Mouse (Mus musculus): ENCODE data around the gene Kcnn1. TPM values are rescaled to one million over a fixed set of nuclear protein-coding genes. Genes with fewer than 3 reads are reported as not detected.

Kcnn1 gene
- polyA plus RNA-seq, 1 experiment from 2014 or later = 19.0 TPM

GRCm38 (mm10) chr8:70891356-70891755 lies 28.3 kb upstream of the Kcnn1 start:
- Histone ChIP-seq H3K36me3 (replicated peaks) (peaks cover 19% of the 10 kb centered on the region), H3K27me3 (replicated peaks) (peaks cover 54% of the 10 kb centered on the region), H3K4me1 (peaks cover 19% of the 10 kb centered on the region), H3K4me3 (no peak overlapping the region), H3K9me3 (no peaks in the 10 kb centered on the region), H3K4me2 (no peak overlapping the region), H3K27ac (no peak overlapping the region), H3K9ac (no peak overlapping the region)
- 14% methylated on average over 21 of the region's 21 CpGs for WGBS
- no peak for ATAC-seq (replicated peaks)

DNA sequence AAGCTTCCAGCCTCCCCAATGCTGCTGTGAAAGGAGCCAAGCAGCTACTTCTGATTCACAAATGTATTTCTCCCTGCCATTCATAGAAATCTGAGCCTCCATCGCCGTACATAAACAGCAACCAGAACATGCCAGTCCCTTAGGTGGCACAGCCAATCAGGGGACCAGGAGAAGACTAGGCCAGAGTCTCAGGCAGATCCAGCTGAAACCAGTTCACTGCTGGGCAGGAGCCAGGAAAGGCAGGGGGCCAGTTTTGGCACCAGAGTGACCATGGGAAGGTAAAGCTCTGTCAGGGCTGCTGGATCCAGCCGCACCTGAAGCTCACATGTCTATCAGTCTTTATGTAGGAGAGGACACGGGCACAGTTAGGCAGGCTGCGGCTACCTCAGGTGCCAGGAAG lies 27.6 kb upstream of the Kcnn1 start:
- Histone ChIP-seq H3K27ac (no peak overlapping the region), H3K4me3 (no peak overlapping the region), H3K9me3 (no peaks in the 10 kb centered on the region), H3K4me2 (no peak overlapping the region), H3K27me3 (replicated peaks) (peaks cover 54% of the 10 kb centered on the region), H3K9ac (no peak overlapping the region), H3K4me1 (peaks cover 12% of the 10 kb centered on the region), H3K36me3 (replicated peaks) (peaks cover 19% of the 10 kb centered on the region)
- ATAC-seq (replicated peaks) = no peak
- WGBS = 89% methylated on average over 5 of the region's 5 CpGs

DNA sequence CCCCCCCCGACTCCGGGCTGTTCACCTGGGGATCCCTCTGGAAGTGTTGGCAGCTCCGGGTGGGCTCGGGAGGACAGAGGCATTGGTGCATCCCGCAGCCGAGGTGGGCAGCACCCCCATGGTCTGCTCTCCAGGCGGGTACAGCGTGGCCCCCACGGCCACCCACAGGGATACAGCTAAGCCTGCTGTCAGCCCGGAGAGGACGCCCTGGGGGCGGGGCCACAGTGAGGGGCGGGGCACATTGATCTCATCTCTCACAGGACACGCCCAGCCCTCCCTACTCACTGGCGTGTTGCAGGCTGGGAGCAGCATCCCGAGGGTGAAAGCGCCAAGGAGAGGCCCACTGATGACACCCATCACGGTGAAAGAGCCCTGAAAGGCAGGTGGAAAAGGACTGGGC lies 24.6 kb upstream of the Kcnn1 start:
- Histone ChIP-seq H3K27me3 (replicated peaks) (peaks cover 30% of the 10 kb centered on the region), H3K36me3 (replicated peaks) (no peaks in the 10 kb centered on the region), H3K27ac (no peak overlapping the region), H3K4me2 (peak overlapping the region; percentile 23; the same call in 1 of the 2 replicates), H3K9ac (no peak overlapping the region), H3K4me1 (peaks cover 7% of the 10 kb centered on the region), H3K4me3 (no peak overlapping the region), H3K9me3 (no peaks in the 10 kb centered on the region)
- 3% methylated on average over 18 of the region's 18 CpGs for WGBS
- no peak for ATAC-seq (replicated peaks)

GRCm38 (mm10) chr8:70885612-70886011 lies 22.6 kb upstream of the Kcnn1 start:
- H3K27me3 ChIP-seq (replicated peaks) = peaks cover 9% of the 10 kb centered on the region
- no peak overlapping the region for H3K4me3 ChIP-seq
- H3K9ac ChIP-seq = no peak overlapping the region
- WGBS = 19% methylated on average over 12 of the region's 12 CpGs
- ATAC-seq (replicated peaks) = no peak
- H3K27ac ChIP-seq = no peak overlapping the region
- no peaks in the 10 kb centered on the region for H3K36me3 ChIP-seq (replicated peaks)
- H3K4me2 ChIP-seq = no peak overlapping the region
- no peaks in the 10 kb centered on the region for H3K4me1 ChIP-seq
- H3K9me3 ChIP-seq = no peaks in the 10 kb centered on the region

GRCm38 (mm10) chr8:70884683-70885082 lies 21.6 kb upstream of the Kcnn1 start:
- ATAC-seq (replicated peaks) = no peak
- Histone ChIP-seq H3K9ac (no peak overlapping the region), H3K27ac (no peak overlapping the region), H3K27me3 (replicated peaks) (0 out of 2 replicates have a peak, but pooled peaks cover 6% of the 10 kb centered on the region), H3K9me3 (no peaks in the 10 kb centered on the region), H3K4me2 (no peak overlapping the region), H3K4me1 (peaks cover 1% of the 10 kb centered on the region; the same call in 1 of the 2 replicates), H3K4me3 (no peak overlapping the region), H3K36me3 (replicated peaks) (no peaks in the 10 kb centered on the region)
- WGBS = 86% methylated on average over 10 of the region's 10 CpGs

DNA sequence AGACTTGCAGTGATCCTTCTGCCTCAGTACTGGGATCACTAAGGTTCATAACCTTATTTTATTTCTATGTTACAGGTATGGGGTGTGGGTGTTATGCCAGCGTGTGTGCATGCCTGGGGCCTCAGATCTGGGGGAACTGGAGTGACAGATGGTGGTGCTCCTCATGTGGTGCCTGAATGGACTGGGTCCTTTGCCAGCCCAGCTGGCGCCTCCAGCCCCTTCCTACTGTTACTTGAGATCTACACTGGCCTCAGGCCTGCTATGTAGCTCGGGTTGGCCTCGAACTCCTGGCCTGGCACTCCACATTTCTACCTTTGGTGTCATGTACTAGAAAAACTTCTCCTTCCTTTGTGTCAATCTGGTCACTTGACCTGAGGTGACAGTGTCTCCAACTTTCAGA lies 21.1 kb upstream of the Kcnn1 start:
- Histone ChIP-seq H3K9ac (no peak overlapping the region), H3K4me2 (no peak overlapping the region), H3K4me3 (no peak overlapping the region), H3K4me1 (peaks cover 3% of the 10 kb centered on the region; the same call in 1 of the 2 replicates), H3K9me3 (no peaks in the 10 kb centered on the region), H3K27me3 (replicated peaks) (0 out of 2 replicates have a peak, but pooled peaks cover 6% of the 10 kb centered on the region), H3K27ac (no peak overlapping the region), H3K36me3 (replicated peaks) (no peaks in the 10 kb centered on the region)
- WGBS = 80% methylated on average over 4 of the region's 4 CpGs
- no peak for ATAC-seq (replicated peaks)

- ATAC-seq (replicated peaks) = no peak
- Histone ChIP-seq H3K4me1 (peaks cover 3% of the 10 kb centered on the region; the same call in 1 of the 2 replicates), H3K27ac (no peak overlapping the region), H3K36me3 (replicated peaks) (no peaks in the 10 kb centered on the region), H3K27me3 (replicated peaks) (0 out of 2 replicates have a peak, but pooled peaks cover 3% of the 10 kb centered on the region), H3K4me2 (no peak overlapping the region), H3K4me3 (no peak overlapping the region), H3K9ac (no peak overlapping the region), H3K9me3 (no peaks in the 10 kb centered on the region)
- 32% methylated on average over 11 of the region's 11 CpGs for WGBS
Observed at GRCm38 (mm10) chr8:70880546-70880945, 17.5 kb upstream of the Kcnn1 start.

GRCm38 (mm10) chr8:70880126-70880525 lies 17.1 kb upstream of the Kcnn1 start:
- 0 out of 2 replicates have a peak, but pooled peaks cover 3% of the 10 kb centered on the region for H3K27me3 ChIP-seq (replicated peaks)
- peaks cover 3% of the 10 kb centered on the region; the same call in 1 of the 2 replicates for H3K4me1 ChIP-seq
- WGBS = 11% methylated on average over 4 of the region's 4 CpGs
- H3K4me3 ChIP-seq = no peak overlapping the region
- no peak overlapping the region for H3K4me2 ChIP-seq
- H3K36me3 ChIP-seq (replicated peaks) = no peaks in the 10 kb centered on the region
- H3K27ac ChIP-seq = no peak overlapping the region
- no peak for ATAC-seq (replicated peaks)
- H3K9me3 ChIP-seq = no peaks in the 10 kb centered on the region
- no peak overlapping the region for H3K9ac ChIP-seq

DNA sequence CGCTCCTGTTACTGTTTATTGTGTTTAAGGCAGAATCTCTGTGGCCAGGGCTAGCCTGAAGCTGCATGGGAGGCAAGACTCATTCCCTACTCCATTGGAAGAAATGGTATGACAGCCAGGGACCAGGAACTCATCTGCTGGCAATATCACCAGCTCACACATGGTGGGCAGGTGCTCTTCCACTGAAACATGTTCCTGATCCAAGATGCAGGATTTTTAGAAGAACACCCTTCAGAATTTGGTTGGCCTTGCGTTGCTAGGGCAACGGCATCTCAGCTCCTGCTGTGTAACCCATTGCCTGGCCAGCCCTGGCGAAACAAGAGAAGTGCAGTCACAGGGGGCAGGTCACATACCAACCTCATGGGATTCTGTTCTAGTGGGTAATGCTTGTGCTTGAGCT lies 16.4 kb upstream of the Kcnn1 start:
- WGBS = 44% methylated on average over 4 of the region's 4 CpGs

DNA sequence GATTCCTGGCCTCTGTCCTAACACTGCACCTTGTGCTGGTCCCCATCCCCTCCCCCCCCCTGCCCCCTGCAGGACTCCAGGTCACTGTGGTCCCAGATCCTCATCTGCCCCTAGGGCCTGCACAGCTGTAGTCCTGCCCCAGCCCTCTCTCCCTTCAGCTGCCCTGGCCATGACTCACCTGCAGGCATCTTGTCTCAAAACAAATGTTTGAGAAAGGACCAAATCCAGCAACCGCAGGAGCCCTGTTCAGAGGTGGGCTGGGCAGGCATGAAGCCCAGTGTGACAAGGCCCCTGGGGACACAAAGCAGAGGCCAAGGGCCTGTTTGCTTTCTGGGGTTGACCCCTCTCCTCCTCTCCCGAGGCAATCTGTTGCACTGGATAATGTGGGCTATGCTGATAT lies 15.1 kb upstream of the Kcnn1 start:
- no peak overlapping the region for H3K4me3 ChIP-seq
- ATAC-seq (replicated peaks) = no peak
- peaks cover 9% of the 10 kb centered on the region; the same call in 1 of the 2 replicates for H3K4me1 ChIP-seq
- no peaks in the 10 kb centered on the region for H3K36me3 ChIP-seq (replicated peaks)
- H3K9me3 ChIP-seq = no peaks in the 10 kb centered on the region
- 0 out of 2 replicates have a peak, but pooled peaks cover 3% of the 10 kb centered on the region for H3K27me3 ChIP-seq (replicated peaks)
- 48% methylated on average over 2 of the region's 2 CpGs for WGBS
- no peak overlapping the region for H3K9ac ChIP-seq
- no peak overlapping the region for H3K27ac ChIP-seq
- H3K4me2 ChIP-seq = no peak overlapping the region

More for the DNA sequence above, 16.4 kb upstream of the Kcnn1 start:
- H3K9ac ChIP-seq = no peak overlapping the region
- H3K36me3 ChIP-seq (replicated peaks) = no peaks in the 10 kb centered on the region
- no peak for ATAC-seq (replicated peaks)
- H3K27me3 ChIP-seq (replicated peaks) = 0 out of 2 replicates have a peak, but pooled peaks cover 3% of the 10 kb centered on the region
- H3K4me1 ChIP-seq = peaks cover 3% of the 10 kb centered on the region; the same call in 1 of the 2 replicates
- no peak overlapping the region for H3K4me2 ChIP-seq
- H3K27ac ChIP-seq = no peak overlapping the region
- no peaks in the 10 kb centered on the region for H3K9me3 ChIP-seq
- no peak overlapping the region for H3K4me3 ChIP-seq

GRCm38 (mm10) chr8:70876382-70876781 lies 13.3 kb upstream of the Kcnn1 start:
- no peaks in the 10 kb centered on the region for H3K9me3 ChIP-seq
- WGBS = 72% methylated on average over 4 of the region's 4 CpGs
- H3K4me3 ChIP-seq = no peak overlapping the region
- H3K9ac ChIP-seq = no peak overlapping the region
- H3K27me3 ChIP-seq (replicated peaks) = 0 out of 2 replicates have a peak, but pooled peaks cover 3% of the 10 kb centered on the region
- no peaks in the 10 kb centered on the region for H3K36me3 ChIP-seq (replicated peaks)
- H3K4me1 ChIP-seq = peaks cover 23% of the 10 kb centered on the region
- H3K27ac ChIP-seq = no peak overlapping the region
- H3K4me2 ChIP-seq = no peak overlapping the region
- no peak for ATAC-seq (replicated peaks)

- 91% methylated on average over 13 of the region's 13 CpGs for WGBS
- no peaks in the 10 kb centered on the region for H3K36me3 ChIP-seq (replicated peaks)
- ATAC-seq (replicated peaks) = no peak
- H3K4me3 ChIP-seq = no peak overlapping the region
- no peaks in the 10 kb centered on the region for H3K27me3 ChIP-seq (replicated peaks)
- peak overlapping the region; percentile 90; the same call in 1 of the 2 replicates for H3K27ac ChIP-seq
- H3K4me1 ChIP-seq = peaks cover 25% of the 10 kb centered on the region
- H3K9ac ChIP-seq = no peak overlapping the region
- no peak overlapping the region for H3K4me2 ChIP-seq
- no peaks in the 10 kb centered on the region for H3K9me3 ChIP-seq
Observed at GRCm38 (mm10) chr8:70874441-70874840, 11.4 kb upstream of the Kcnn1 start.

DNA sequence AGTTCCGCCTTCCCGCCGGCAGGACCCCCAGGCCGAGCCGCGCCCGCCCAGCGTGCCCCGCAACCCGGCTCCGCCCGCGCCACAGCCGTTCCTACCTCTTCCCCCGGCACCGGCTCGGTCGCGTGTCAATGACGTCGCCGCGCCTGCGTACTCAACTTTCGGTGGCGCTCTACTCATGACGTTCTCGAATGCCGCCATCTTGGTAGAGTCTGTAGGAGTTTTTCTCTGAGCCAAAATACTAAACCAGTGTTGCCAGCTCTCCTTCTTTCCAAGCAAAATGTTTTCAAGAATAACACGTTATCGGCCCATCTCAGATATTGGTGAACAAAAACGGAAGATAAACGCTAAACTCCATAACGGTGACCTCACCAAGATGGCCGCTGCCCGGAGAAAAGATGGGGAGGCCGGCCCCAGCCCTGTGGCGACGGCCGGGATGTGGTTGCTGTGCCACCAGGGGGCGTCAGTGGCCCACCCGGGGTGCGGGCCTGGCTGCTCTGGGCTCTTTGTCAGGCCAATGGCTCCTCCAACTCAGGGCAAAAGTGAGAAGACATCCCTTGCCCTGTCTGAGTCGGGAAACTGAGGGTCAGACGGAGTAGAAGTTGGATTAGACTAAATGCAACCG lies 10.4 kb upstream of the Kcnn1 start, which contains the start of gene Ccdc124:
TSS of gene Ccdc124 (minus strand) at position 572 of the 622 bp plus-strand sequence.
- 1% methylated on average over 46 of the region's 46 CpGs for WGBS

More for the DNA sequence above, 10.4 kb upstream of the Kcnn1 start, which contains the start of gene Ccdc124:
- H3K27me3 ChIP-seq (replicated peaks) = no peaks in the 10 kb centered on the region
- peak within 1 kb of the TSS; percentile 49 for H3K9ac ChIP-seq
- H3K36me3 ChIP-seq (replicated peaks) = no peaks in the 10 kb centered on the region
- H3K27ac ChIP-seq = peak within 1 kb of the TSS; percentile 90
- peaks cover 35% of the 10 kb centered on the region for H3K4me1 ChIP-seq
- H3K9me3 ChIP-seq = no peaks in the 10 kb centered on the region
- H3K4me2 ChIP-seq = peak within 1 kb of the TSS; percentile 87
- H3K4me3 ChIP-seq = peak within 1 kb of the TSS; percentile 50
- peak; percentile 87 for ATAC-seq (replicated peaks)

Data from midbrain, embryonic 15.5 days (tissue).